Mouse (Mus musculus) liver, adult 2 months (tissue): ENCODE measurements around the gene Sowahc.

ENCODE experiments used
- CTCF ChIP-seq: fragments of 200-500 bp; IDR thresholded peaks from 2 replicates; pipeline ENCODE4 v1.5.1; 2011; ENCODE audit warnings: low read depth, low read length, control low read depth
- POLR2A ChIP-seq: fragments of 200-500 bp; IDR thresholded peaks from 2 replicates; pipeline ENCODE4 v1.6.1; 2011; ENCODE audit warnings: low read length, control low read depth; ENCODE audit not compliant: insufficient read depth; ENCODE audit errors: extremely low read depth

GRCm38 (mm10) chr10:59235227-59235626 is 13.5 kb downstream of the Sowahc start:
- TF ChIP-seq CTCF (no peak), POLR2A (no peak)
